Mouse (Mus musculus): ENCODE data around the gene Utrn. TPM values are rescaled to one million over a fixed set of nuclear protein-coding genes. Genes with fewer than 3 reads are reported as not detected.

Gene Utrn
- total and polyA plus RNA-seq, 3 experiments, result 18.8 to 68.1 (median 61.8) TPM

GRCm38 (mm10) chr10:12893339-12893738 lies 24.2 kb upstream of the Utrn start:
- no peaks in the 10 kb centered on the region for H3K36me3 ChIP-seq (ENCODE audit: control insufficient read depth, insufficient read depth, low read length)
- no peaks in the 10 kb centered on the region for H3K4me1 ChIP-seq (ENCODE audit: control insufficient read depth, insufficient read depth, low read length)
- no peaks in the 10 kb centered on the region for H3K79me2 ChIP-seq (replicated peaks; ENCODE audit: control insufficient read depth, insufficient read depth, low read length)
- intact Hi-C loops (cut with DNase I), result no loop called here
- DNase-seq, result no peak
- 94% methylated on average over 3 of the region's 3 CpGs for WGBS
- TF ChIP-seq CTCF (IDR thresholded peaks at IDR 0.05) (no peak), POLR2A (IDR thresholded peaks at IDR 0.05; ENCODE audit: insufficient read depth, low read depth, low read length) (no peak), EP300 (IDR thresholded peaks at IDR 0.05; ENCODE audit: insufficient read depth, low read depth, low read length) (no peak)
- no peak overlapping the region for H3K4me3 ChIP-seq
- H3K9ac ChIP-seq (ENCODE audit: low read depth, low read length), result no peak overlapping the region
- no peaks in the 10 kb centered on the region for H3K27me3 ChIP-seq (ENCODE audit: control insufficient read depth, insufficient read depth, low read length)
- H3K27ac ChIP-seq, result no peak overlapping the region

- intact Hi-C loops (cut with DNase I), result no loop called here
These were observed 19.2 kb upstream of the Utrn start for GRCm38 (mm10) chr10:12888373-12888772.

GRCm38 (mm10) chr10:12887792-12888191 lies 18.6 kb upstream of the Utrn start:
- H3K9ac ChIP-seq (ENCODE audit: low read depth, low read length), result no peak overlapping the region
- H3K4me3 ChIP-seq, result no peak overlapping the region
- no peaks in the 10 kb centered on the region for H3K27me3 ChIP-seq (ENCODE audit: control insufficient read depth, insufficient read depth, low read length)
- H3K79me2 ChIP-seq (replicated peaks; ENCODE audit: control insufficient read depth, insufficient read depth, low read length), result no peaks in the 10 kb centered on the region
- H3K27ac ChIP-seq, result no peak overlapping the region
- no peak for DNase-seq
- WGBS, result 38% methylated on average over 2 of the region's 2 CpGs
- intact Hi-C loops (cut with DNase I), result no loop called here
- TF ChIP-seq CTCF (IDR thresholded peaks at IDR 0.05) (no peak), EP300 (IDR thresholded peaks at IDR 0.05; ENCODE audit: insufficient read depth, low read depth, low read length) (no peak), POLR2A (IDR thresholded peaks at IDR 0.05; ENCODE audit: insufficient read depth, low read depth, low read length) (no peak)
- H3K36me3 ChIP-seq (ENCODE audit: control insufficient read depth, insufficient read depth, low read length), result no peaks in the 10 kb centered on the region
- H3K4me1 ChIP-seq (ENCODE audit: control insufficient read depth, insufficient read depth, low read length), result no peaks in the 10 kb centered on the region; the same call in 1 of the 2 replicates

More at GRCm38 (mm10) chr10:12888373-12888772, 19.2 kb upstream of the Utrn start:
- Histone ChIP-seq H3K9ac (ENCODE audit: low read depth, low read length) (no peak overlapping the region), H3K27ac (no peak overlapping the region), H3K36me3 (ENCODE audit: control insufficient read depth, insufficient read depth, low read length) (no peaks in the 10 kb centered on the region), H3K27me3 (ENCODE audit: control insufficient read depth, insufficient read depth, low read length) (no peaks in the 10 kb centered on the region), H3K4me3 (no peak overlapping the region), H3K4me1 (ENCODE audit: control insufficient read depth, insufficient read depth, low read length) (no peaks in the 10 kb centered on the region; the same call in 1 of the 2 replicates), H3K79me2 (replicated peaks; ENCODE audit: control insufficient read depth, insufficient read depth, low read length) (no peaks in the 10 kb centered on the region)
- DNase-seq, result peak; percentile 23 to 34
- no peak for TF ChIP-seq CTCF (IDR thresholded peaks at IDR 0.05)
- no peak for TF ChIP-seq EP300 (IDR thresholded peaks at IDR 0.05; ENCODE audit: insufficient read depth, low read depth, low read length)
- no peak for TF ChIP-seq POLR2A (IDR thresholded peaks at IDR 0.05; ENCODE audit: insufficient read depth, low read depth, low read length)
- 49% methylated on average over 13 of the region's 13 CpGs for WGBS

- DNase-seq, result no peak
- 49% methylated on average over 8 of the region's 8 CpGs for WGBS
These were observed 15.3 kb upstream of the Utrn start for GRCm38 (mm10) chr10:12884308-12884948.

GRCm38 (mm10) chr10:12881911-12882310 lies 12.7 kb upstream of the Utrn start:
- no peak overlapping the region for H3K9ac ChIP-seq (ENCODE audit: low read depth, low read length)
- no peaks in the 10 kb centered on the region for H3K27me3 ChIP-seq (ENCODE audit: control insufficient read depth, insufficient read depth, low read length)
- H3K79me2 ChIP-seq (replicated peaks; ENCODE audit: control insufficient read depth, insufficient read depth, low read length), result no peaks in the 10 kb centered on the region
- 88% methylated on average over 4 of the region's 4 CpGs for WGBS
- H3K4me3 ChIP-seq, result no peak overlapping the region
- H3K4me1 ChIP-seq (ENCODE audit: control insufficient read depth, insufficient read depth, low read length), result peaks cover 2% of the 10 kb centered on the region; the same call in 1 of the 2 replicates
- no peak for TF ChIP-seq EP300 (IDR thresholded peaks at IDR 0.05; ENCODE audit: insufficient read depth, low read depth, low read length)
- TF ChIP-seq CTCF (IDR thresholded peaks at IDR 0.05), result no peak
- TF ChIP-seq POLR2A (IDR thresholded peaks at IDR 0.05; ENCODE audit: insufficient read depth, low read depth, low read length), result no peak
- DNase-seq, result no peak
- H3K36me3 ChIP-seq (ENCODE audit: control insufficient read depth, insufficient read depth, low read length), result no peaks in the 10 kb centered on the region
- H3K27ac ChIP-seq, result no peak overlapping the region
- intact Hi-C loops (cut with DNase I), result no loop called here

More at GRCm38 (mm10) chr10:12884308-12884948, 15.3 kb upstream of the Utrn start:
- intact Hi-C loops (cut with DNase I), result no loop called here
- no peaks in the 10 kb centered on the region; the same call in 1 of the 2 replicates for H3K4me1 ChIP-seq (ENCODE audit: control insufficient read depth, insufficient read depth, low read length)
- H3K27ac ChIP-seq, result no peak overlapping the region
- TF ChIP-seq POLR2A (IDR thresholded peaks at IDR 0.05; ENCODE audit: insufficient read depth, low read depth, low read length) (no peak), EP300 (IDR thresholded peaks at IDR 0.05; ENCODE audit: insufficient read depth, low read depth, low read length) (no peak), CTCF (IDR thresholded peaks at IDR 0.05) (no peak)
- no peaks in the 10 kb centered on the region for H3K79me2 ChIP-seq (replicated peaks; ENCODE audit: control insufficient read depth, insufficient read depth, low read length)
- H3K9ac ChIP-seq (ENCODE audit: low read depth, low read length), result no peak overlapping the region
- no peaks in the 10 kb centered on the region for H3K27me3 ChIP-seq (ENCODE audit: control insufficient read depth, insufficient read depth, low read length)
- H3K36me3 ChIP-seq (ENCODE audit: control insufficient read depth, insufficient read depth, low read length), result no peaks in the 10 kb centered on the region
- no peak overlapping the region for H3K4me3 ChIP-seq

GRCm38 (mm10) chr10:12879313-12879695 lies 10.1 kb upstream of the Utrn start:
- no peaks in the 10 kb centered on the region for H3K36me3 ChIP-seq (ENCODE audit: control insufficient read depth, insufficient read depth, low read length)
- DNase-seq, result no peak
- WGBS, result 75% methylated on average over 3 of the region's 3 CpGs

More at GRCm38 (mm10) chr10:12879313-12879695, 10.1 kb upstream of the Utrn start:
- H3K27me3 ChIP-seq (ENCODE audit: control insufficient read depth, insufficient read depth, low read length), result no peaks in the 10 kb centered on the region
- no peak for TF ChIP-seq POLR2A (IDR thresholded peaks at IDR 0.05; ENCODE audit: insufficient read depth, low read depth, low read length)
- TF ChIP-seq EP300 (IDR thresholded peaks at IDR 0.05; ENCODE audit: insufficient read depth, low read depth, low read length), result no peak
- no peak for TF ChIP-seq CTCF (IDR thresholded peaks at IDR 0.05)
- H3K79me2 ChIP-seq (replicated peaks; ENCODE audit: control insufficient read depth, insufficient read depth, low read length), result no peaks in the 10 kb centered on the region
- no peak overlapping the region for H3K9ac ChIP-seq (ENCODE audit: low read depth, low read length)
- no peak overlapping the region for H3K4me3 ChIP-seq
- intact Hi-C loops (cut with DNase I), result no loop called here
- H3K4me1 ChIP-seq (ENCODE audit: control insufficient read depth, insufficient read depth, low read length), result peaks cover 3% of the 10 kb centered on the region
- no peak overlapping the region for H3K27ac ChIP-seq
